Mouse (Mus musculus) duodenum, adult 2 months (tissue): Measurements from ENCODE around the gene Trappc12. TPM values are rescaled to one million over a fixed set of nuclear protein-coding genes. Genes with fewer than 3 reads are reported as not detected.

Experiments
- polyA plus RNA-seq: library from polyadenylated mRNA; depleted of rRNA; stranded (reverse); fragments of >200 nt; gene quantifications from 2 replicates; pipeline ENCODE4 v1.2.3, GENCODE M21; 2012; ENCODE audit warnings: low replicate concordance; rRNA removed

Trappc12 gene
- 7.9 and 12.7 TPM in 2 replicates for polyA plus RNA-seq

DNA sequence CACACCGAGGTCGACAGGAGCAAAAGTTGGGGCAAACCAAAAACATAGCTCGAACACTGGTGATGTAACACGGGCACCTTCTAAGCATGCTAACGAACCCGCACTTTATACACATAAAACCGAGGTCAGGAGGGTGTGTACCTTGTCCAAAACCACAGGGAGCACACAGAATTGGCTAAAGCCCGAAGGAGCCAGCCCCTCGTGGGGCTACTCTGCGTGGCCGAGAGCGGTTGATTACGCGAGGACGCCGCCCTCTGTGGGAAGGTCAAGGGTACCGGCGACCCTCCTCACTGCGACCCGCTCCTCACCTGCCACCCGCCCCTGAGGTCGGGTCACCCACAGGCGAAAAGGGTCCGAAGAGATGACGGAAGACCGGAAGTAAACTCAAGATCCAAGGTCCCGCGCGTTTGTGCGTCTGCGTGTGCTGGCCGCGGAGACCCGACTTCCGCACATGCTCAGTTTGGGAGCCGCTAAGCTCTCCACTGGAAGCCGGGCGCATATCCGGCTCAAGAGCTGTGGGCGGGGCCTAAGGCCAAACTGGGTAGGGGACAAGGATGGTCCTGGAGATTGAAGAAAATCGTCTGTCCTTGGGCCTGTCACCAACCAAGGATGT is at the start of gene Trappc12:
Gene Trappc12, minus strand, starts transcription at position 452 of the 613 bp plus-strand sequence.

DNA sequence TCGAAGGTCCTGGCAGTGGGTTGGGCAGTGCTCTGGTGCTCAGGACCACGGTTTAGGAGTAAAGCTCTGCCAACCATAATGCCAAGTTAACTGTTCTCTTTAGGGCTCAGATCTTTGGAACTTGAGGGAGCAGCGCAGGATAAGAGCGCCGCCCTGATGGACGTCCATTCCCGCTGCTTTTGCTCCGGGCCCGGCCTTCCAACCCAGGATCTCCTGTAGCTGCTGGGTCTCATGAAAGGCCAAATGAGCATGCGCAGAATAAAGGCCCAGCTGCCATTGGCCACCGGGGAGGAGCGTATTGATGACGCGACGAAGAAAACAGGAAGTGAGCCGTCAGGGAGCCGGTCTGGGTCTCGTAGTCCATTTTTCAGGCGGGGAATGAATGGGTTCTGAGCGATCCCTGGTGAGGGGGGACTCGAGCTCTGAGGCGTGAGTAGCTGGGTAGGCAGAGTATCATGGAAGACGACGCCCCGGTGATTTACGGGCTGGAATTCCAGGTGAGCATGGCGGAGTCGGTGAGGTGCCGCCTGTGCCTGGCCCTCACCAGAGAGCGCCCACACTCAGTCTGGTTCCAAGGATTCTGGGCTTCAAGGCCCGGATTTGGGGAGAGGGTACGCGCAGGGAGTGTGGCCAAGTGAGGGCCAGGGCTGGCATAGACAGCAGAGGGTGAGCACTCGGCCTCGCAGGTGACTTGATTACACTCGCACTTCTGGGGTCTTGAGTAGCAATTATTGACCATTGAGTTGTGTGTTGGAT is 1.4 kb upstream of the Trappc12 start, which contains the start of gene Eipr1:
Gene Eipr1, plus strand, starts transcription at position 296 of the 756 bp plus-strand sequence.

DNA sequence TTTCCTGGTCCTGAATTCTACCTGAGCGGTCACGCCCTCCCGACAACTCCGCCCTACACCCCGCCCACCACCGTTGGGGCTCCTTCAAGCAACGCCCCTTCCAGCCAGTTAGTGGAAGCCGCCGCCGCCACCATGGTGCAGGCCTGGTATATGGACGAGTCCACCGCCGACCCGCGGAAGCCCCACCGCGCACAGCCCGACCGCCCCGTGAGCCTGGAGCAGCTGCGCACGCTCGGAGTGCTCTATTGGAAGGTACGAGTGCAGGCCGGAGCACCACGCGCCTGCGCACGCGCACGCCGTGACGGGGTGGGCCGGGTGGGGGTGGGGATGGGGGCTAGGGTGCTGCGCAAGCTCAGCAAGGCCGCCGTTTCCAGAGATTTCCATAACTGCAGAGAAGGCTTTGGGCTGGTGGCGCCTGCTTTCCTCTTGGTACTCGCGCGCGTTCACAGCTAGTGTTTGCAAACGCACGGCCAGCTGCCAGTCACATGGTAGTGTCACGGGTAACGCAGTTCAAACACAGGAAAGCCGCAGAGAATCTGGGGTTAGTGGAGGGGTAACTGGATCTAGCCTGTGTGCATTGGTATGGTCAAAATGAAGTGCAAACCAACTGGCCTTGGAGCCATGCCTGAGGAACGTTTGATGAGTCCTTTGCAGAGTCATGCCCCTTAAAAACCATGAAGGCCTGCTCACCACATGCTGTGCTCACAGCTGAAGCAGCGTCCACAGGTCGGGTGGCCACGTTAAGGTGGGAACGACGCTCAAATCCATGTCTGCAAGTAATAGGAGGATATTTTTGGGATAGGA is 74.9 kb downstream of the Trappc12 start, which contains the start of gene Adi1:
Gene Adi1, plus strand, starts transcription at position 111 of the 804 bp plus-strand sequence.

DNA sequence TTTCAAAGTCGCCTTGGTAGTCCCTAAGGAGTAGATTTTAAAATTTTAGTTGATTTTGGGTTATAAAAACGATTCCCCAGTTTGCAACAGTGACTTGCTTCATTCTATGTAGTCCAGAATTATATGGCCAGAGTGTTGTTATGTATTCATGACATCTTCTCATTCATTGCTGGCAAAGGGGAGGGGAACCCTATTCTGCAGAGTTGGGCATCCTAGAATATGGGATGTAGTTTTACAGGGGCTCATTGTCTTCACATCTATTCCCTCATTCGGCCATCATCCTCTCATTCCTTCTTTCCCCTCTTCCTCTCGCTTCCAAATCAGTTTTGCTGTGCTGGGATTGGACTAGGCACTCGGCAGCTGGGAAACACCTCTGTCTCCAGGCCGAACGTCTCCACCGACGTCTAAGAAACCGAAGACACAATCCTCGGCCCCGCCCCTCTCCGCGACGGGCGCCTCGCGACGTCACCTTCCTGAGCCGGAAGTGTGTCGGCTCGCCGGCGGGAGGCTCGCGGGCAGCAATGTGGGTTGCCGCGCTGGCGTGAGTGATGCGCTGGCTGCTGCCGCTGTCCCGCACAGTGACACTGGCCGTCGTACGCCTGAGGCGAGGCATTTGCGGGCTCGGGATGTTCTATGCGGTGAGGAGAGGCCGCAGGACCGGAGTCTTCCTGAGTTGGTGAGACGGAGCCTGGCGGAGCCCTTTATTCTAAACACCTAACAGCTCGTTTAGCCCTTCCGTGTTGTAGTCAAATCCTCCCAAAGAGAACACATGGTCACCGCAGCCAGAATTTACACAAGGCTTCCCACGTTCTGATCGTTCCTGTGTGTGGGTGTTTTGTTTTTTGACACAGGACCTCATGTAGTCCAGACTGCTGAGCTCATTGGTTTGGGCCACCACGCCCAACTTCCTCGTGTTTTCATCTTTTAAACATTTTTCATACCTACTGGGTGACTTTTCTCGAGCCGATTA is 100.8 kb downstream of the Trappc12 start, which contains the start of gene Rnaseh1:
Gene Rnaseh1, plus strand, starts transcription at position 462 of the 970 bp plus-strand sequence.

Other genes starting within 250 kb of the Trappc12 start
- gene Dcdc2c, start 198.1 kb downstream of the Trappc12 start, polyA plus RNA-seq = not detected in 2 replicates
- not detected in 2 replicates for gene Allc, start 167.9 kb downstream of the Trappc12 start, polyA plus RNA-seq
- 0.17 and 0.37 TPM in 2 replicates for gene Colec11, start 127.1 kb downstream of the Trappc12 start, polyA plus RNA-seq
- gene Rps7, start 114.5 kb downstream of the Trappc12 start, polyA plus RNA-seq = 67.7 and 104 TPM in 2 replicates
- gene Rnaseh1, start 100.9 kb downstream of the Trappc12 start, polyA plus RNA-seq = 2.6 and 4.4 TPM in 2 replicates
- 2.1 and 3.8 TPM in 2 replicates for gene Adi1, start 75.2 kb downstream of the Trappc12 start, polyA plus RNA-seq
- 22.2 and 32.5 TPM in 2 replicates for gene Eipr1, start 1.3 kb upstream of the Trappc12 start, polyA plus RNA-seq